Mouse (Mus musculus): ENCODE data around the gene Tfap2a.
A peak's percentile ranks its signal among the peaks of the same experiment; 100 is the strongest.

Tfap2a gene

DNA sequence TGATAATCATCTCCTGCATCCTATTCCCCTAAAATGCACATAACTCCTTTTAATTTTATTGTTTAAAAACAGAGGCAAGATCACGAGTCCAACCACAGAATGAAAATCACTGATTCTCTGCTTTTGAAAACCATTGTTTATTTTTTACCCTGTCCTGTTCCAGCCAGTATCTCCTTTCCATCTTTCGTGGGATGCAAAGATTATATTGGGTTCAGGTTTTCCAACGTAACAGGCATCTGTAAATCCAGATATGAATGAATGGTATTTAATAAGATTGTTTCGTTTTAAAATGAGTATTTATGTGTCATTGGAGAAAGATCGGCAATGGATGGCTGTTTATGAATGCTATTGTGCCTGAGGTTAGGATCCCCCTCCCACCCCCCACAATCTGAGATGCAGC, 24.5 kb downstream of the Tfap2a start:
- no peak for DNase-seq (ENCODE audit: low spot score in 2 of 2)

DNA sequence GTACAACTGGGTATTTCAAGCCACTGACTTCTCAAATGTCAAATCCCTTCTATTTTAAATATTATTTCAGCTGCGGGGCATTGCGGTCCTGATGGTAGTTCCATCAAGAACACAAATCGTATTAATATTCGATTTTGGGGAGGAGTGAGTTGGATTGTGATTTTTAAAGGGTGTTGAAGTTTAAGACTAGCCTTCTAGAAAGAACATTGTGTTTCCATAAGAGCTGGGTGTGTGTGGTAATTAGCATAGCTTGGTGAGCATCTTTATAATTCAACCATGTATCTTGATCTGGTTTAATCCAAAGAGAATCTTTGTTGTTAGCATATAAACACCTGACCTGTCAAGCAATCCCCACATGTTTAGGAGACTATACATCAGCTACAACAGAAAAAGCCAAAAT, 24.9 kb downstream of the Tfap2a start:
- no peak for DNase-seq (ENCODE audit: low spot score in 2 of 2)

DNA sequence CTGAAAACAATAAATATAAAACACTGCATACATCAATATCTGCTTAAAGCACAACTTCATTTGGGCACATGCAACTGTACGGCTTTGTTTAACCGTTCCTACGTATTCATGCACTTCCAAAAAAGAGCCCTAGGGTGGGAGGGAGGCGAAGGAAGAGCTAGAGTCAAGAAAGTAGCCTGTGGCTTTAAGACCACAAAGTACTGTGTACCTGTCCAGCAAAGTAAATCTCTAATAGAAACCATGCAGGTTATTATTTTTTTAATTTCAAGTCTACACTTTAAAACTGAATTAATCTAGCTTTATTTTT, 25.7 kb downstream of the Tfap2a start:
- no peak for DNase-seq (ENCODE audit: low spot score in 2 of 2)

DNA sequence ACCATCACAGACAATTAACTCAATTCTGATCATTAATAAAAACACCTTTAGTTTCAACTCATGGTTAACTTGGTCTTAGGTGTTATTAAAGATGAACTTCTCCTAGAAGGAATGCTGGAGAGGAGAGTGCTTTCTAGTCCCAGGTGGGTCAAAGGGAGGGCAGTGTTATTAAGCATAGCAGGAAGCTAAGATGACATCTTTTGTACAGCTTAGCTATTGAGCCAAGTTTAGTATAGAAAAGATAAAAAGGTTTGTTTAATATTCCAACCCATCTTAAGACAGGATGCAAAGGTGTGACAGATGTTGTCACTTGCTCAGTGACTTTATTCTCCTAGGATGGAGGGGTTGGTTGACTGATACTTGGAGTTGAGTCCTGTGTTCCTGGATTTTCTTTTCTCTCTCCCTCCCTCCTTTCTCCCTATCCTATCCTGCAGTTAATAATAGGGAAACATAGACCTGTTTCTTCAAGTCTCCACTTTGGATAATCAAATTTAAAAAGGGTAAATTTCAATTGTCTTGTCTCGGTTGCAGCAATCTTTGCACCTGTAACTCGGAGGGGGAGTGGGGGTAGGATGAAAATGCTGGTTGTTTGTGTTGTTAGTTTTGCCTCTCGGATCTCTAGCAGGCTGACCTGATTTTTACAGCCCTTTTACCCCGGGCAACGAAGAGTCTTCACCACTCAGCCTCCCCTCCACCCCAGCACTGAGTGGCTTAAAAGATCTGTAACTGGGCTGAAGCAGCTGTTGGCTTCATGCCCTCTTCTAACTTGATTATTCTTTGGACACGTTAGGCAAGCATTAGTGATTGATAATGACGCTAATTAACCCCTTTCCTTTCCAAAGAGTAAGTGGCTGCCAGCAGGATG, 26.3 kb downstream of the Tfap2a start:
- no peak for DNase-seq (ENCODE audit: low spot score in 2 of 2)

DNA sequence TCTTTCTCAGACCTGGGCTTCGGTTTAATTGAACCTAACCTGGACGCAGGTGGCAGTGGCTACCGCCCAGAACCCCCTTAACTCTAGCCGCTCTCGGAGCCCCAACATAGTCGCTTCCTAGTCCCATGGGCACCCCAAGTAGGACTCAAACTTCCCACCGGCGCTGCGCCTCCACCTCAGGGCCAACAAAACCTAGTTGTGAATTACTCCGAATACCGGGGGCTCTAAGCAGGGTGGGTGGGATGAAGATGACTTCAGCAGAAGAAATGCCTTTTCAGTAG, 28.2 kb downstream of the Tfap2a start:
- peak in 1 of 2 experiments; percentile 55 for DNase-seq (ENCODE audit: low spot score in 2 of 2)

DNA sequence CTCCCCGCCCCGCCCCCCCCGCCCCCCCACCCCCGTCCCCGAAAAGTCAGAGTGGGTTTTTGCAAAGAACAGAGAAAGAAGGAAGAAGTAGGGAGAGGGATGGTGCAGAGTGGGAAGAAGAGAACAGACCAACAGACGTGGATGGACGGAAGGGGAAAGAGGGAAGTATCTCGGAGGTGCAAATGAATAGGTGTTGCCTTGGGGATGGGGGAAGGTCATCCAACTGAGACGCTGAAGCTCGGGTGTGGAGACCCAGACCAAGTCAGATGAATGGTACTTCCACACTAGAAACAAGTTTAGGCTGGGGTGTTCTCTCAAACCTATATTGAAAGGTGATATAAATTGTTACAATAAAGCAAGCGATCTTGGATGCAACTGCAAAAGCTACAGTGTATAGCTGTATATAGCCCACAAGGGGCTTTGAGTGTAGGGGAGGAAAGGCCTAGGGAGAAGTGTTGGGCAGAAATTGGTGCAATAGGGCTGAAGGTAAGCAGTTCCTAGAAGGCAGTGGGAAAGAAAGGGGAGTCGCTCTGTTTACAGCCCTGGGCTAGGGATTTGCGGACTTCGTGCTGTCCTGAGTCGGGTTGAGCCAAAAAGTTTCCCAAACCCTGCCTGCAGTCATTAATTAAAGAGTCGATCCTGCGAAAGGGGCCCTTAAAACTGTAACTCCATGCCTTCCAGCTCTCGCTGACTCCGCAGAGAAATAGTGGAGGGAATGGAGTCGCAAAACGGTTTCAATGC, 28.7 kb downstream of the Tfap2a start:
- peak in 1 of 2 experiments; percentile 20 for DNase-seq (ENCODE audit: low spot score in 2 of 2)

DNA sequence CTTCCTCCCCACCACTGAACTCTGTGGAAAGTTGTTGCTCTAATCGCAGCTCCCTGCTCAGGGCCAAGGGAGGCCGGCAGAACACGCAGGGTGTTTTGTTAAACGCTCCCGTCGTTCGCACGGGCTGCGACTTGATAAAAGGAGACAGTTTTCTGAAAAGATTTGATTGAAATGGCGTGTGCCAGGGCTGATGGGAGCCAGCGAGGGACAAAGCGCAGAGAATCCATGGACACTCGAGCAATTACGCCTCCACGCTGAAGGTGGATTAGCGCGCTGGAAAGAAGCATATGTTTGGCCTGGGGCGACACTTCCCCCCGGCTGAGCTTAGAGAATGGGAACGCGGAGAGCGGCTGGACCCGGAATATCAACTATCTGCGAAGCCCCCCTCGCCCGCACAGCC, 29.3 kb downstream of the Tfap2a start:
- peak in 1 of 2 experiments; percentile 57 for DNase-seq (ENCODE audit: low spot score in 2 of 2)

DNA sequence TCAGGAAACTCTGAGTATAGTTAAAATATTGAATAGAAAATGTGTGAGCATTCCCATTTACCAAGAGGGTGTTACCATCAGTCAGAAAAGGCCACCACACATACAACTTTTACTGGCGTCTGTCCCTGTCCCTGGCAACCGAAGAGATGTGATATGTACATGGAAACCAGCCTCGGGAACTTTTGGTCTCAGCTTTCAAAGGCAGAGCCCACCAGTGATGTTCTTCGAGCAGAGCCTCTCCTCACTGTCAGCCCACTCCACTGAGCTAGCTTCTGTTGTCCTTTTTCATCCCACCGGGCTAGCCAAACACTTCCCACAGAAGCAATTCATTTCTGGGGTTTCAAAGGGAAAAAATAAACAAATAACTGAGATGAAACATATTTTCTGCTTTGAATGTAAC, 29.9 kb downstream of the Tfap2a start:
- no peak for DNase-seq (ENCODE audit: low spot score in 2 of 2)

DNA sequence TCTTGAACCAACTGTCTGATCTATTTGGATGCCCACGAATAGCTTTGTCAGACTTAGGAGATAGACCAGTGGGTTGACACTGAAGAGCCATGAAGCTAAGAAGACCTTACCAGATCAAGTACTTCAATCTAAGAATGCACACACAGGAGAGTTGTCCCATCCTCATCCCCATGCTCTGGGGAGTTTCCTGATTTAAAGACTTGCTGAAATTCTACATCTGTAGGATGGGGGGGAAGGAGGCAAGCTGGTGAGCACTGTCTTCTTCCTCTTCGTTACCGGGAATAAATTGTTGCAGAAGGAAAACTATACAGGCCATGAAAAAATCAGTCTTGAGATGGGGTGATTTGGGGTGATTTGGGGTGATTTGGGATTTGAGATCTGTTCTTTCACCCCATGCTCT, 30.5 kb downstream of the Tfap2a start:
- DNase-seq (ENCODE audit: low spot score in 2 of 2) = peak in 1 of 2 experiments; percentile 16

DNA sequence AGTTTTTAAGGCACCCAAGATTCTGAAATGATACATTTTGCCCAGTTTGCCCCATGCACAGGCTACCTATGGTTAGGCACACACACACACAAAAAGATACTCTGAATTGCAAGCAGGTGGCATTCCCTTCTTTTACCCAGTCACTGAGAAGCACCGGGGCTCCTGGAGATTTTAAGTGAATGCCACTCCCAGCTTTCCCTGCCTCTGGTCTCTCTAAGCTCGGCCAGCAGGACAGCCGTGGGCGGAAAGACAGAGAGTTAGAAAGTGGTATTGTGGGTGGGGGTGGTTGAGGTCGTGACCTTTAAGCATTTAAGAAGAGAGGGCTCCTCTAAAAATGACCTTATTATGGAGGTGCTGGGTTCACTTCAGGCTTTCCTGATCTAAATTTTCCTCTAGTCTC, 31.6 kb downstream of the Tfap2a start:
- DNase-seq (ENCODE audit: low spot score in 2 of 2) = peak in 1 of 2 experiments; percentile 47

DNA sequence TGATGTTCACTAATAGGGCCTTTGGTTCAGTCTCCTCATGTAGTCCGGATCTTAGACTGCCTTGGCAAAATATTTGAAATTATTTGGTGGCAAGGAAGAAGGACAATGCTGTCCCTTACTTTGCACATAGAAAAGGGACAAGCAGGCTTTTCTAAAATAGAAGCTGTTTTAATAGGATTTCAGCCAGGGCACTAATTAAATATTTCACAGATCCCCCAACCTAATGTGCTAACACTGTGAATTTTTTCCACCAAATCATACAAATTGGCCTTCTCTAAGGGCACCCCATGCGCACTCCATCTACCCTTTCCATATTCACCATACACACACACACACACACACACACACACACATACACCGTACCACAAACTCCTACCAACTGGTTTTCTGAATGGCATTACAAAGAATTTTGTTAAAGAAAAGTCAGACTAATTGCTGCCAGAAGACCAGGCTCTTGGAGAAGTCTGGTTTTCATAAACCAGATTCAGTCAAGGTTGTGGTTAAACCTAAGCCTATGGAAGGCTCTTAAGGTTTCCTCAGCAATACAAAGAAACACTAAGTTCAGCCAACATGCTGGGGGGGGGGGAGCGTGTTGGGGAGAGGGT, 32.3 kb downstream of the Tfap2a start:
- peak in 1 of 2 experiments; percentile 3 for DNase-seq (ENCODE audit: low spot score in 2 of 2)

DNA sequence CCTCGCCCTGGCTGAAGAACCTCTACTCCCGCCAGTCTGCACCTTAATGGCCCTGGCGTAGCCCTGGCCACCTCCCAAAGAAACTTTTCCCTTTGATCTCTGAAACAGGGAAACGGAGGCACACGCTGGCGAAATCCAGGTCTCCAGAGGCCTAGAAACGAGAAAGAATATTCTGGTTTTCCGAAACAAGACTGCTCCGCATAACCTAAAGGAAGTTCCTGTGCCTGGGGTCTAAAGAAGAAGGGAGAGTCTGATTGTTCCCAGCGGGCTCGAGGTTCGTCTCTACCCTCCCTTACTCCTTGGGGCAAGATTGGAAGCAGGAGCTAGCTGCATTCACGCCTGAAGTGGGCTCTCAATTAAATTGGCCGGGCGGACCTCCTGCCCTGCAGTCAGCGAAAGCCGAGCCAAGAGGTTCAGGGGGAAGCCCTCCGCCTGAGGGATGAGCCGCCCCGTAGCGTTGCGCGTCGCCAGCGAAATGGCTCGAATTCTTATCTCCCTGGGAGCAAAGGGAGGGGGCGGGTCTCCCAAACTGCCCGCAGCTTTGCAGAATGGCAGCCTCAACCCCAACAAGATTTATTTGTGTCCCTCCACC, 33.2 kb downstream of the Tfap2a start:
- peak in 1 of 2 experiments; percentile 33 for DNase-seq (ENCODE audit: low spot score in 2 of 2)

DNA sequence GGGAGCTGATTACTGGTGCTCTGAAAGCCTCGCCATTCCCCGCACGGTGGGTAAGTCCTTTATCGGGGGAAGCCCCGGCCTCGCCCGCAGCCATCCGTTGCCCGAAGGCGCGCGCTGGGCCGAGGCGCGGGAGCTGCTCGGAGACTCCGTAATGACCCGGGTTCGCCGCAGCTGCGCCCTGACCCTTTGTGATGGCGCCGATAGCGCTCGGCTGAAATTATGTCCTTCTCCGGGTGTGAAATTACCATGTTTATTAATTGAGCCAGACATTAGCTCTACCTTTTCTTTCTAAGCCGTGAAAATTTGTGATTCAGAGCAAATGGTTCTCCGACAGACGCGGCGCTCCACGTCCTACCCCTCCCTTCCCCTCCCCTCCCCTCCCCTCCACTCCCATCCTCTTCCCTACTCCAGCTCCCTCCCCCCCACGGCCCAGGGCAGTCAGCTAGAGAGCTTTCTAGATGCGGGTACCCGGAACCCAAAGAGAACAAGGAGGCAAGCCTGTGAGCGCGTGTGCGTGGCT, 34.1 kb downstream of the Tfap2a start:
- DNase-seq (ENCODE audit: low spot score in 2 of 2) = peak in 1 of 2 experiments; percentile 52

DNA sequence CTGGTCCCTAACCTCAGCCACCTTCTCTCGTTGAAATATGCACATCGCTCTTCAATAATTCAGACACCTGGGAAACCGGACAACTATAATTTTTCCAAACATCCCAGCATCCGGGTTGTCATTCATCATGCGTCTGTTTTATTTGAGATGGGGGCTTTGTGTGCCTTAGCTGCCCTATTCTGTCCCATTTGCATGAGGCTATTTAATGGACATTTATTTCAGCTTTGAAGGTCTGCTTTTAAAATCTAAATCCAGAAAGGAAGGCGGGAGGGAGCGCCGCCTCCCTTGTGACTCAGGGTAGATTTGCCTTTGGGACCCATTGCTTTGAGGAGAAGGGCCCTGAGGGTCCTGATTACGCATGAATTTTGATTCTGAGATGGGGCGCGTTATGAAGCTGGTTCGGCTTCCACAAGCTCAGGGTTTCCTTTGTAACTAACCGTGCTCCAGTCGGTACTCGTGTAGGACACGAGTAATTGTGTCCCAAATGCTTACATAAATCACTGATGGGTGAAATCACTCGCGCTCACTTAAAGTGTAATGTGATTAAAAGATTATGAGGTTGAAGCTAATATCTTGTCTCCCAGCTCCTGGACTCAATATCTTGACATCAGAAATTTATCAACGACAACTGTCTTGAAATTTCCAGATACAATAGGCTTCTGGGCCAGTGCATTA, 34.9 kb downstream of the Tfap2a start:
- DNase-seq (ENCODE audit: low spot score in 2 of 2) = peak in 1 of 2 experiments; percentile 45

DNA sequence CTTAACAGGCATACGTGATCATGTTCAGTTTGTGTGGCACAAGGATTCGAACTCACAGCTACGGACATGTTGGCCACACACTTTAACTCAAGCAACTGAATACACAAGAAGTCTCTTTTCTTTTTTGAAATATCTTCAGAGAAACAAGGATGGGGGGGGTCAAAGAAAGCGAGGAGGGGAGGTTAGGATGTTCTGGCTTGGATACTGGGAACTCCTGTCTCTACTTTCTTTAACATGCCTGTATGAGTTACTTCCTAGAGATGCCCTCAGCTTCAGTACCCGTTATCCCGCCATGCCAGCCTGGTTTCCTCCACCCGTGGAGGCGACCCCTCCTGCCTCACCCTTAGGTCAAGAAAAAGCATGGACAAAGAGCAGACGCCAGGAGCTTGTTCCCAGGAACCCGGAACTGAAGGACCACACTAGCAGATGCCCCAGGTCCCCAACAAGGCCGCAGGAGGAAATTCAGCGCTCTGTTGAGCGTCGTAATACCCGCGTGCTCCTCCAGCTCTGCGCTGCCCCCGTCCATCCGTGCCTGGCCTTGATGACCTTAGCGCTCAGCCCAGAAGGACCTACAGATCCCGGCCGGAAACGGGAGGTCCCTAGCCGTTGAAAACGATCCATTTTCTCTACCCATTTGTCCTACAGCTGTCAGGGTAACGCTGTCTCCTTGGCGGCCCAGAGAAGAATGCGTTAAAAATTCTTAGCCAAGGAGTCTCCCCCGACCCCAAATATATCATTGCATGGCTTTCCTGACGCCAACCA, 35.6 kb downstream of the Tfap2a start:
- peak in 1 of 2 experiments; percentile 57 for DNase-seq (ENCODE audit: low spot score in 2 of 2)

DNA sequence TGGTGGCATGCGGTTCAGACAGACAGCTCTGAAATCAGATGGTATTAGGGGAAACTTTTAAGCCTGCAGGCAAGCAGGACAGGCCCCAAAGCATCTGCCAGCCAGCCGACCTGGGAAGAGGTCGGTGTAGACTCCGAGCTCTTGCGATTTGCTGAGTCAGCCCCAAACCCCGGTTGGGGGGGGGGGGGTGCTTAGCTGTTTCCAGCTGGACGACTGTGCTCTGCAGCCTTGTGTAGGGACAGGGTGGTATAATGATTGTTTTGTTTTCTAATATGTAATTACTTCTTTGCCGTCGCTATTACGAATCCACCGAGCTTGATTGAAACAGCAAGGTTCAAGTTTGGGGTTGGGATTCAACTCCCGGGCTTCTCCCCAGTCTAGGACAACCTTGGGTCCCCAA, 36.5 kb downstream of the Tfap2a start:
- DNase-seq (ENCODE audit: low spot score in 2 of 2) = no peak

DNA sequence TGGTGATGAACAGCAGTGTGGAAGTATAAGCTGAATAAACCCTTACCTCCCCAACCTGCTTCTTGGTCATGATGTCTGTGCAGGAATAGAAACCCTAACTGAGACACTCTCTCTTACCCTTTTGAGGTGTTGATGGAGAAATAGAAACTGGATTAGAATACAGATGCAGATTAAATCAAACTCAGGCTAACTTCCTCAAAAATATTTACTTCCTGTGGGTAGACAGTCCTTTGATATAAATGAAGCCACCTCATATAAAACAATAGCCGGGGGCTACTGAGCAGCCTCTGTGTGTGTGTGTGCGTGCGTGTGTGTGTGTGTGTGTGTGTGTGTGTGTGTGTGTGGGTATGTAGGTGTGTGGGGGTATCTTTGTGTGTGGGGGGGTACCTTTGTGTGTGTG, 52.4 kb downstream of the Tfap2a start:
- DNase-seq (ENCODE audit: low spot score in 2 of 2) = no peak

DNA sequence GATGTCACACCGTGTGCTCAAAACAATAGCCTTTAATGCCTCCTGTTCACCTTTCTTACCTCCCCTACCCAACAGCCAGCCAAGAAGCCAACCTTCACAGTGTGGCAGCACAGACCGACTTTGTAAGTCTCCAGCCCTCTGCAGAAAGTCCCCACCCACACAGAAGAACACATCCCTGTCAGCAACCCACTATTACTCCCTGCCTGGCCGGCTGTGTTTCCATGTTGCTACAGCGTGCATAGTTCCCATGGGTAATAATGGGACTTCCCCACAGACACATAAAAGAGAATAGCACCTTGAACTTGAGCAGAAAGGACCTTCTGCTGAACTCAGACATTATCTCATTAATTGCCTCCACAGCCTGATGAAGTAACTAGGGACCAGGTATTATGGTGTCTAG, 61.4 kb downstream of the Tfap2a start:
- DNase-seq (ENCODE audit: low spot score in 2 of 2) = no peak
